Mouse (Mus musculus): ENCODE measurements around the gene Ptk6. TPM values are rescaled to one million over a fixed set of nuclear protein-coding genes. Genes with fewer than 3 reads are reported as not detected.

Ptk6 gene
- polyA plus RNA-seq, 1 experiment from 2014 or later: 0.04 TPM

DNA sequence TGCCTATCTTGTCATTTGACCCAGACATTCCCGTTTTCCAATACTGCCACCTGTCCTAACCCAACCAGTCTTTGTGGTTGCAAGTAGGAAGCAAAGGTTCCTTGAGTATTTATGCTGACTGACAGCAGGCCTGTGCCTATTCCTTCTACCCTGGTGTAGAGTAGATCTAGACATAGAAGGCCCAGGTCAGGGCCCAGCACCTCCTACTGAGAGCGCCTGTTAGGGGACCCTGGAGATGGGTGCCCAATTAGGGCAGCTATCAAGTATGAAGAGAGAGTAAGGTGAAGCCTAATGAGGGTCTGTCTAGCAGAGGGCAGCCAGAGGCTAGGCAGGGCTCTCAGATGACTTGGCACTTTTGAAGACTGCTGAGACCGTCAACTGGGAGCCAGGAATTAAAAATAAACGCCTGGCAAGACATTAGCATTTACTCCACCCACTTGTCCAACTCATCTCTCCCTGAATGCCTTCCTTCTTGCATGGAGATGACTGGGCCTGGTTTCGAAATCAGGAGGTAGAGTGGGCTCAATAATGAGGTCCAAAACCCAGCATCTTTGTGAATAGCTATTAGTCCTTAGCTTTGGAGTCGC lies 44.8 kb downstream of the Ptk6 start:
- peaks cover 61% of the 10 kb centered on the region for H3K27me3 ChIP-seq (replicated peaks)
- no peaks in the 10 kb centered on the region for H3K4me1 ChIP-seq
- no peak overlapping the region for H3K9ac ChIP-seq
- H3K36me3 ChIP-seq: no peaks in the 10 kb centered on the region
- WGBS (ENCODE audit: insufficient replicate concordance): 47% methylated on average over 6 of the region's 6 CpGs
- H3K4me3 ChIP-seq: no peak overlapping the region
- H3K27ac ChIP-seq: no peak overlapping the region
- no peak for ATAC-seq
- H3K9me3 ChIP-seq (replicated peaks): no peaks in the 10 kb centered on the region
- H3K4me2 ChIP-seq: no peak overlapping the region

DNA sequence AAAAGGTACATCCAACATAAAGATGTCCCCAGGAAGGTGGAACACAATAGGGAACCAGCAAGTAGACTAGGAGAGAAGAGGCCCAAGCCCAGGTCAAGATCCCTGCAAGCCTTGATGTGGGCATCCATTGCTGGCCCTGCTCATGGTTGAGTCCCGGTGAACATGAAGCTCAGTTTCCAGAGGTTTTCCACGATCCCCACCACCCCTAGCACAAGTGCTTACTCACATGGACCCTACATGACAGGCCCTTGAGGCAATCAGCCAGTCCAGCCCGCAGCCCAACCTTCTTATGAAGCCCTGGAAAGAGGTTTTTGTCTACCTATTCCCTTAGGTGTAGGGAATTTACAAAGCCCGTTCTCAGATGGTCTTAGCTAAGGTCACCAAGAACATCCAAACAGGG lies 45.4 kb downstream of the Ptk6 start:
- H3K36me3 ChIP-seq: no peaks in the 10 kb centered on the region
- H3K4me1 ChIP-seq: no peaks in the 10 kb centered on the region
- H3K4me3 ChIP-seq: no peak overlapping the region
- H3K9ac ChIP-seq: no peak overlapping the region
- H3K4me2 ChIP-seq: no peak overlapping the region
- H3K9me3 ChIP-seq (replicated peaks): no peaks in the 10 kb centered on the region
- no peak for ATAC-seq
- H3K27me3 ChIP-seq (replicated peaks): peaks cover 65% of the 10 kb centered on the region
- WGBS (ENCODE audit: insufficient replicate concordance): 46% methylated on average over 4 of the region's 4 CpGs
- no peak overlapping the region for H3K27ac ChIP-seq

DNA sequence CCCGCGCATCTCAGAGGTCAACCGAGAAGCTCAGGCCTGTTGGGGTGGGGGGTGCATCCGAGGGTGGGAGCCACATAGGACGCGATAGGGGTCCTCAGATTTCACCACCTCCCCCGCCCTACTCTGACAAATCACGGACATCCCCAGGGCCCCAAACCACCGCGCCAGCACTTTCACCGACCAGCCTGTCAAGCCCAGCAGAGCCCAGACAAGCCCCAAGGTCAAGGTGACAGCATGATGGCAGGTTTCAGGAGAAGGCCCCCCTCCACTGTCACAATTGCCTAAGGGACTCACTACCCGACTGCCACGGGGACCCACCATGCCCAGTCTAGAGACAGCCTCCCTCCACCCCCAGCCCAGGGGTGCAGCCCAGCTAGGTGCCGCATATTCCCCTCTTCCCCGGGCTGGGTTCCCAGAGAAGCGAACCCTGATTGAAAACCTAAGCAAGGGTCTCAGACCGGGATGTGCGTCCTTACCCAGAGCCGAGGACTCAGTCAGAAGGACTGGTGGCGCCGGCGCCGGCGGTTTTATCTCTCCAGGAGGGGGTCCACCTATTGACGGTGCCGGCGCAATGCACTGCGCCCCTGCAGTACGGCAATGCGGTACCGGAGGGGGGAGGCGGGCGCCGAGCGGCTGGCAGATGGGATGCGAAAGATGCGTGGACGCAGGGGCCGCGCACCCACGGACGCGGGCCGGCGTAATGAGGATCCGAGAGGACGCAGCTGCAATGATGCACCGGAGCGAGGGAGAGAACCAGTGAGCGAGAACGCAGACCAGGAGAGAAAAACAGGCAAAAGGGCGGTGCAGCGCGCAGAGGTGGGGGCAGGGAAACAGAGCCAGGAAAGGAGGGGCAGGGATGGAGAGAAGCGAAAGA lies 46.1 kb downstream of the Ptk6 start, which contains the start of gene Eef1a2:
Eef1a2 (minus strand) TSS at position 767 of the 874 bp plus-strand sequence.
- peak within 1 kb of the TSS; percentile 32; the same call in 1 of the 2 replicates for H3K4me2 ChIP-seq
- H3K9ac ChIP-seq: no peak within 1 kb of the TSS
- H3K9me3 ChIP-seq (replicated peaks): no peaks in the 10 kb centered on the region
- H3K27me3 ChIP-seq (replicated peaks): peaks cover 69% of the 10 kb centered on the region
- WGBS (ENCODE audit: insufficient replicate concordance): 4% methylated on average over 55 of the region's 55 CpGs
- H3K36me3 ChIP-seq: no peaks in the 10 kb centered on the region
- no peak within 1 kb of the TSS for H3K27ac ChIP-seq
- no peaks in the 10 kb centered on the region for H3K4me1 ChIP-seq
- ATAC-seq: no peak
- H3K4me3 ChIP-seq: peak within 1 kb of the TSS; percentile 18; the same call in 1 of the 2 replicates

DNA sequence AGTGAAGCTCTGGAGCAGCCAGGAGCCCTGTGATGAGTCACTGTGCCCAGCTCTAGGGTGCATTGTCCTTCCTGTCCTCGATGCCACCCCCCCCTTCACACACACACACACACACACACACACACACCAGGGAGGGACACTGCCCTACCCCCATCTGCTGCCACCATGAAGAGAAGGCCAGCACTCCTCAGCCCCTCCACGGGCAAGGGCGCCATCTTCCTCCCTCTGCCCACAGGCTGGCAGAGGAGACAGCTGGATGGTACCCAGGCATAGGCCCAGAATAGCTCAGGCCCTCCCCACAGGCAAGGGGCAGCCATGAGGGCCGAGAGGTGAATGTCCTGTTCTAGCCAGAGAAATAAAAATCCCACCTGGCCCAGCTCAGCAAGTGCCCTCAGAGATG lies 46.8 kb downstream of the Ptk6 start:
- Histone ChIP-seq H3K27me3 (replicated peaks) (peaks cover 76% of the 10 kb centered on the region), H3K9ac (no peak overlapping the region), H3K27ac (no peak overlapping the region), H3K4me2 (no peak overlapping the region), H3K36me3 (no peaks in the 10 kb centered on the region), H3K9me3 (replicated peaks) (no peaks in the 10 kb centered on the region), H3K4me3 (no peak overlapping the region), H3K4me1 (no peaks in the 10 kb centered on the region)
- ATAC-seq: no peak
- WGBS (ENCODE audit: insufficient replicate concordance): 45% methylated on average over 3 of the region's 4 CpGs

DNA sequence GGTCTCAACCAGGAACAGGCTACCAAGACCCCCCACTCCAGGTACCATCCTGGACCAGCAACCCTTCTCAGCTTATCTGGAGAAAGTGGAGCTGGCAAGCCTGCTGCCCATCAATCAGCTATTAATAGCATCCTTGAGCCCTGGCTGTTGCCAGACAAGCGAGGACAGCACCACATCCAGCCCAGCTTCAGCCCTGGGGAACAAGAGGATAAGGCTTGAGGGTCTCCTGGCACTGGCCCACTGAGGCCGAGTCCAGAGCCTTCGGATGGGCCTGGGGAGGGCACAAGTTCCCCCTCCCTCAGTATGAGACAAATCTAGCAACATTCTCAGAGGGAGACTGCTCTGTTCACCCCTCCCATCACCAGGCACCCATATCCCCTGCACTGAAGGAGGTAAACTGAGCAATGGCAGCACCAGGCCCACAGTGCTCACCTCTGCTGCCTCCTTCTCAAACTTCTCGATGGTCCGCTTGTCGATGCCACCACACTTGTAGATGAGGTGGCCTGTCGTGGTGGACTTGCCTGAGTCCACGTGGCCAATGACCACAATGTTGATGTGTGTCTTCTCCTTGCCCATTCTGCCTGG lies 47.7 kb downstream of the Ptk6 start:
- Histone ChIP-seq H3K27me3 (replicated peaks) (peaks cover 85% of the 10 kb centered on the region), H3K4me3 (no peak overlapping the region), H3K9me3 (replicated peaks) (no peaks in the 10 kb centered on the region), H3K27ac (no peak overlapping the region), H3K4me2 (no peak overlapping the region), H3K4me1 (no peaks in the 10 kb centered on the region), H3K9ac (no peak overlapping the region), H3K36me3 (no peaks in the 10 kb centered on the region)
- 45% methylated on average over 8 of the region's 8 CpGs for WGBS (ENCODE audit: insufficient replicate concordance)
- ATAC-seq: no peak

DNA sequence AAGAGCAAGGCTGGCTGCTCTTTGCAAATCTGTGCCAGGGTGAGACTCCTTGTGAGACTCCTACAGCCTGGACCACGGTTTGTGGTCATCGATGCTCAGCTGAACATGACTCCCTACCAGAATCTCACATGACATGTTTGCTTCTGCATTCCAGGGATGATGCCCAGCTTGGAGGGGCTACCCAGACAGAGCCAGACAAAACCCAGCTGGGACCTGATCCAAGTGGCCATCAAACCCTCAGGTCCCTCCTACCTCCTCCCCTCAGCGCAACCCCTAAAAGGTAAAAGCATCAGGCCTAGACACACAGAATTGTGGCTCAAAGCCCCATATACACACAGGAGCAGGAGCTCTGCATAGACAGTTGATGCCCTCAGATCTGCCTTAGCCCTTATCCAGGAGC lies 48.2 kb downstream of the Ptk6 start:
- H3K36me3 ChIP-seq: no peaks in the 10 kb centered on the region
- H3K4me3 ChIP-seq: no peak overlapping the region
- H3K27ac ChIP-seq: no peak overlapping the region
- WGBS (ENCODE audit: insufficient replicate concordance): 77% methylated on average over 3 of the region's 3 CpGs
- no peak overlapping the region for H3K9ac ChIP-seq
- no peak for ATAC-seq
- H3K4me2 ChIP-seq: no peak overlapping the region
- no peaks in the 10 kb centered on the region for H3K4me1 ChIP-seq
- H3K9me3 ChIP-seq (replicated peaks): no peaks in the 10 kb centered on the region
- peaks cover 88% of the 10 kb centered on the region for H3K27me3 ChIP-seq (replicated peaks)

DNA sequence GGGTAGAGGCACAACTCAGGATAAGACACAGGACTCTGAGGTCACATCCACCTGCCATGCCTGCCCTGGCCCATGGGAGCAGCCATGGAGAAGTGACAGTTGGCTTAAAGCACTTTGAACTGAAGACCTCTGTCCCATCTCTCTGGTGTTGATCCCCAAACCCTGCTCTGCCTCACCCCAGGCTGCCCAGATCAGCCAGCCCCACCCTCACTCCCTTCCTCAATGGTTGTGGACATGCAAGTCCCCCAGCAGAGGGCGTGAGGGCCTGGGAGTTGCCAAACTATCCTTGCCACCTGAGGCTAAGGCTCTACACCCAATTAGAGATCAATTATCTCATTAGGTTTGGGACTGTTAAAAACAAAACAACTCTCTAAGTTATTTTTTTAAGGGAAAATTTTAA lies 48.8 kb downstream of the Ptk6 start:
- peaks cover 88% of the 10 kb centered on the region for H3K27me3 ChIP-seq (replicated peaks)
- WGBS (ENCODE audit: insufficient replicate concordance): 0% methylated on average over 1 of the region's 1 CpGs

DNA sequence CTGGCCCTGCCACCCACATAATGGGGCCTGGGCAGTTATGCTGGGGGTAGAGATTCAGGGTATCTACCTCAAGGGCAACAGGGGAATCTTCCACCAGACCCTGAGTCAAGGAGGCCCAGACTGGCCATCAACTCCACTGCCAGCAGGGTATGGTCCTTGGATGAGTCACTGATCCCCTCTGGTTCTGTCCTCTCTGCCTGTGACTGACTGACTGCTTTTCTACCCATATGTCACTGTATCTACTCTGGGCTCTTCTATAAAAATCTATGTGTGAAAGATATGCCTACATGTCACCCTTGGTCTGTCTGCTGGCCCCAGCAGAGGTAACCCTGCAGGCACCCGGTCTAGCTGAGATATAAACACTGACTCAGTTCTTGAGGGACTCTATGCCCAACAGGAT lies 49.5 kb downstream of the Ptk6 start:
- Histone ChIP-seq H3K27me3 (replicated peaks) (peaks cover 89% of the 10 kb centered on the region), H3K9ac (no peak overlapping the region), H3K27ac (no peak overlapping the region), H3K36me3 (no peaks in the 10 kb centered on the region), H3K4me2 (no peak overlapping the region), H3K9me3 (replicated peaks) (no peaks in the 10 kb centered on the region), H3K4me1 (no peaks in the 10 kb centered on the region), H3K4me3 (no peak overlapping the region)
- ATAC-seq: no peak
- WGBS (ENCODE audit: insufficient replicate concordance): 76% methylated on average over 1 of the region's 1 CpGs

More for the DNA sequence above, 48.8 kb downstream of the Ptk6 start:
- Histone ChIP-seq H3K27ac (no peak overlapping the region), H3K4me3 (no peak overlapping the region), H3K4me1 (no peaks in the 10 kb centered on the region), H3K36me3 (no peaks in the 10 kb centered on the region), H3K9ac (no peak overlapping the region), H3K9me3 (replicated peaks) (no peaks in the 10 kb centered on the region), H3K4me2 (no peak overlapping the region)
- ATAC-seq: no peak

DNA sequence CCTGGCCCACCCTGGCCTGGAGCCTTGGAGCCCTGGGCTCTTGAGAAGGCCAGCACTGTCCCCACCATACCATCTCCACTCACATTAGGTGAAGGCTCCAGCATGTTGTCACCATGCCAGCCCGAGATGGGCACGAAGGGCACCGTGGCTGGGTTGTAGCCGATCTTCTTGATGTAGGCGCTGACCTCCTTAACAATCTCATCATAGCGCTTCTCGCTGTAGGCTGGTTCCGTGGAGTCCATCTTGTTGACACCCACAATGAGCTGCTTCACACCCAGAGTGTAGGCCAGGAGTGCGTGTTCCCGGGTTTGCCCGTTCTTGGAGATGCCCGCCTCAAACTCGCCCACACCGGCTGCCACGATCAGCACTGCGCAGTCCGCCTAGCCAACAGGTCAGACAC lies 49.9 kb downstream of the Ptk6 start:
- no peak overlapping the region for H3K9ac ChIP-seq
- WGBS (ENCODE audit: insufficient replicate concordance): 76% methylated on average over 17 of the region's 17 CpGs
- no peak overlapping the region for H3K4me2 ChIP-seq
- peaks cover 89% of the 10 kb centered on the region for H3K27me3 ChIP-seq (replicated peaks)
- no peak overlapping the region for H3K27ac ChIP-seq
- 0 out of 2 replicates have a peak, but pooled peaks cover 3% of the 10 kb centered on the region for H3K4me1 ChIP-seq
- H3K9me3 ChIP-seq (replicated peaks): no peaks in the 10 kb centered on the region
- no peak for ATAC-seq
- no peaks in the 10 kb centered on the region for H3K36me3 ChIP-seq
- H3K4me3 ChIP-seq: no peak overlapping the region

DNA sequence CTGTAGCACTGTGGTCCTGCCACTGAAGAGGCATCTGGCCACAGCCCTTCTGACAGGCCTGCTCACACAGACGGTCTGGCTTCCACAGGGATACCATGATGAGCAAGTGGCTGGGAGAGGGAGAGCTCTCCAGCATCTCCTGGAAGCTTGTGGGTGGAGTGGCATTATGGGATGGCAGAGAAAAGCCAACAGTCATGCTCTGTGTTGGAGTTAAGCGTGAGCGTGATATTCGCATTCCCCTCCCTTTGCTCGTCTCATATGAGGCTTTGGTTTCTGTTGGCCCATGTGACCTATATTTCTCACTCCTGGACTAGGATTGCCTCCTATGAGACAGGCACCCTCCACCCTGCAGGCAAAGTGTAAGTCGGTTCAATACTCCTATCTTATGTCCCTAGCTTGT lies 52.3 kb downstream of the Ptk6 start:
- Histone ChIP-seq H3K9me3 (replicated peaks) (no peaks in the 10 kb centered on the region), H3K4me2 (no peak overlapping the region), H3K36me3 (no peaks in the 10 kb centered on the region), H3K27ac (no peak overlapping the region), H3K9ac (no peak overlapping the region), H3K27me3 (replicated peaks) (peaks cover 88% of the 10 kb centered on the region), H3K4me3 (no peak overlapping the region), H3K4me1 (0 out of 2 replicates have a peak, but pooled peaks cover 5% of the 10 kb centered on the region)
- 56% methylated on average over 6 of the region's 6 CpGs for WGBS (ENCODE audit: insufficient replicate concordance)
- ATAC-seq: no peak

DNA sequence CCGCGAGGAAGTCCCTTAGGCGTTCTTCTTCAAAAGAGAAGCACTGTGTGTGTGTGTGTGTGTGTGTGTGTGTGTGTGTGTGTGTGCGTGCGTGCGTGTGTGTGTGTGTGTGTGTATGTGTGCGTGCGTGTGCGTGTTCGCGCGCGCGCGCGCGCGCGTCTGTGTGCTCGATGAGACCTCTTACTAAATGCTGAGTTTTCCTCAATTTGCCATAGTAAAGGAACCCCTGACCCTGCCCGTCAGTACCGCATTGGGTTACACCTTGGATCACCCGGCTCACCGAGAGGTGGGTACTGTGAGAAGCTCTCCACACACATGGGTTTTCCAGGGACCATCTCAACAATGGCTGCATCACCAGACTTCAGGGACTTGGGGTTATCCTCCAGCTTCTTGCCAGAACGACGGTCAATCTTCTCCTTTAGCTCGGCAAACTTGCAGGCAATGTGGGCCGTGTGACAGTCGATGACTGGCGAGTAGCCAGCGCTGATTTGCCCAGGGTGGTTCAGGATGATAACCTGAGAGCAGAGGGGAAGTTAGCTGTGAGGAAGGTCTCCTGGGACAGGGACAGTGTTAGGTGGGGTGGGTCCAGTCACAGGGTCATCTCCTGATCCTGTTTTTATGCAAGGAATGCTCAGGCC lies 54.2 kb downstream of the Ptk6 start:
- peak overlapping the region; percentile 44; the same call in 1 of the 2 replicates for H3K4me3 ChIP-seq
- 0 out of 2 replicates have a peak, but pooled peaks cover 5% of the 10 kb centered on the region for H3K4me1 ChIP-seq
- H3K9me3 ChIP-seq (replicated peaks): no peaks in the 10 kb centered on the region
- 18% methylated on average over 31 of the region's 31 CpGs for WGBS (ENCODE audit: insufficient replicate concordance)
- H3K27me3 ChIP-seq (replicated peaks): peaks cover 86% of the 10 kb centered on the region
- peak overlapping the region; percentile 67 for H3K4me2 ChIP-seq
- H3K27ac ChIP-seq: no peak overlapping the region
- ATAC-seq: no peak
- no peak overlapping the region for H3K9ac ChIP-seq
- H3K36me3 ChIP-seq: no peaks in the 10 kb centered on the region

Measured in liver, embryonic 12.5 days (tissue).